Mouse (Mus musculus) erythroid progenitor cell, adult 5-6 weeks (primary cell): ENCODE measurements at regions not wholly inside any gene's neighbourhood (a gene's known extent, or its start where the extent isn't known, plus 50 kb on each side); places are given as distances from the start of the nearest gene placed in this dataset.

Experiments
- ATAC-seq: replicated peaks from 2 replicates; pipeline ENCODE4 v1.8.0; 2016; ENCODE audit warnings: moderate number of reproducible peaks, mild to moderate bottlenecking, moderate TSS enrichment, inconsistent platforms; ENCODE audit not compliant: poor library complexity, low FRiP score, severe bottlenecking

- ATAC-seq = no peak
These were observed 431.1 kb upstream of the Ube2e3 start for GRCm38 (mm10) chr2:78436816-78437215.

DNA sequence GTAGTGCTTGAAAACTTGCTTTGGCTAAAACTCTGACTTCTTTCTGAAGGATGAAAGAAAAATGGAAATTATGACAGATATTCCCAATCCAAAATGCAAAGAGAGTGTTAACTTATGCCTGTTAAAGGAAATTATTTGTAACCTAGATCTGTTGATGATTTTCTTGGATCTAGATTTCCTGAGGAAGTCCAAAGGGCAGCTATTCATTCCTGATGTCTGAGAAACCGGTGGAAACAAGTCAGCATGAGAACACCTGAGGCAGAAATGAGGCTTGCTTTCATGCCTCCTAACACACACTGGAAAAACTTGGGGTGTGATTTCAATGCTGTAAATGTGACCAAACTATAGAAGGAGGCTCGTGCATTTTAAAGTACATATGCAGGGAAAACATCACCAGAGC, 432.9 kb upstream of the Ube2e3 start:
- ATAC-seq = no peak

GRCm38 (mm10) chr2:78427659-78428336, 440.1 kb upstream of the Ube2e3 start:
- no peak for ATAC-seq

DNA sequence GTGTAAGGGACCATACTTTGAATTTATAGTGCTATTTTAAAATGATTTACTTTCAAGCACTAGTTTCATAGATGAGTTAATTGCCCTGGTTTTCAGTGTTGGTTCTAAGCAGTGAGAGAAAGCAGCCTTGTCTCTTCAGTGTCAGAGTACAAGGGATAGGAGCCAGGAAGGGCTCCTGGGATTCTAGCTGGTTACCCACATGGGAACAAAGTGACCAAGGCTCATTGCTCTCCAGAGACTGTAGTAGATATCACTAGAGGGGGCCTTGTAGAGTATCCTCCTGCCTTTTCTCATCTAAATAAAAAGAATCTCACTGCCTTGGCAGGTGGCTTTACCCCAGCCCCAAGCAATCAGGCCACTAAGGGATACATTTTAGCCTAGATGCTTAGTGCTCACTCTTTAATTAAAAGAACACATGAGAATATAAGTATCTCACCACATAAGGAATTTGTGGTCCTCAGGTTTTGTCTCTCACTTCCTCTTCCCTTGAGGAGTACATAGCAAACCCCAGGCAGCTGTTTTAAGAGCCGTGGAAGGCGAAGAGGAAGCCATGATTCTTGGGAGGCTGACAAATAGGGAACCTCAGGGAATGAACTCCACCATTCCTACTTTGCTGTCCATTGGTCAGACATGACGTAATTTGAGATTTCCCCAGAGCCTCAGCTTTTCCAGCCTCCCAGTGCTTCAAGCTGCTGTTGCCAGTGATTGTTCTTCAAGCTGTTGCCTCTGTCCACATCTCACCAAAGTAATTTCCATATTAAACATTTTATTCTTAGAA, 449.2 kb upstream of the Ube2e3 start:
- no peak for ATAC-seq

DNA sequence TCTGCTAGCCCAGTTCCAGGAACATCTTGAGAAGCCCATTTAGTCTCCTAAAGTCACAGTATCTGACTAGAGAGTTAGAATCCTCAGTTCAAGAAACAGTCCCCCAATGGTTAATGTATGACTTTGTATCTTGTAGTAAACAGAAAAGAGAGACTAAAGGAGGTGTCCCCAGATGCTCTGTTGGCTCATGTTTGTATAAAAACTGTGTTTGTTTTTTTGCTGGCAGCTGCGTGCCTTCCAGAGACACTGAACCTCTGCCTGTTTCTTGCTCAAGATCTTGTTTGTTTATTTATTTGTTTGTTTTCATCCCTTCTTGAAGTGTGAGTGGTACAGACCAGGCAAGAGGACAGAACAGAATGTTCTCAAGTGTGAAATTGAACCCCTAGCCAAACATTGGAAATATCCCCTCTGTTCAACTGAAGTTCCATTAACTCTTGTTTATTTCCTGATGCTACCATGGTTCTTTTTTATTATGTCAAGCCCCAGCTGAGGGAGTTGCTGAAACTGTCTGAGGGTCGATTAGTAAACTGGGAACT, 451.3 kb upstream of the Ube2e3 start:
- ATAC-seq = no peak

DNA sequence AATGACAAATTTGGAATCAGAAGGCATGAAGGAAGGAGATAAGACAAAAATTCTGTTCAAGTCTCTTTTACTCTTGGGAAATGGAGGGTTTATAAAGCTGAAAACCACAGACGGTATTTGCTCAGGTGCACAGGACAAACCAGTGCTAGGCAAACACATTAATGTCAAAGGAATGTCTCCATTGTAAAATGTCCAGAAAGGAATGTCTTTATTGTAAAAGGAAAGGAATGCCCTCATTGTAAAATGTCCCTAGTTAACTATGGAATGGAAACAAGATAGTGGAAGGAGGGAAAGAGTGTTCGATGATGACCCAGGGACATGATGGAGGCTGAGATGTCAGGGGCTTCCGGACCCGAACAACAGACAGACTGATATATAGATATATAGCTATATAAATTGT, 454.9 kb upstream of the Ube2e3 start:
- ATAC-seq = no peak

GRCm38 (mm10) chr2:78403890-78404289, 457.7 kb upstream of the Cwc22 start:
- ATAC-seq = no peak

- no peak for ATAC-seq
These were observed 453.1 kb upstream of the Cwc22 start for GRCm38 (mm10) chr2:78399236-78399635.

DNA sequence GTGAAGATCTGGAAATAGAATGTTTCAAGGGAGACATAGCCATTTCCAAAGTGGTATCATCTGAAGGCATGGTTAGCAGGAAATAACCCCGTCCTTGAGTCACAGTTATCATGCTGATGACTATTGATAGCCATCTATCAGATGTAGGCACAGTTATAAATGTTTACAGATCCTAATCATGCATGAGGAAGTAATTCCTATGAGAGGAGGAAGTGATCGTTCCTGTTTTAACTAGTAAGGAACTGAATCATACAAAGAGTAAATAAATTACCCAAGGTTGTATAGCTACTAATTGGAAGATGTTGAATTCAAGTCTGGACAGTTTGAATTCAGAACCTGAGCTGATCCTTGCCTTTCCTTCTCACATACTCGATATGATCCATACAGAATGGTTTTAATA, 450.7 kb upstream of the Cwc22 start:
- ATAC-seq = no peak

- no peak for ATAC-seq
These were observed 446.9 kb upstream of the Cwc22 start for GRCm38 (mm10) chr2:78393090-78393489.

- no peak for ATAC-seq
These were observed 446.2 kb upstream of the Cwc22 start for GRCm38 (mm10) chr2:78392425-78392824.

DNA sequence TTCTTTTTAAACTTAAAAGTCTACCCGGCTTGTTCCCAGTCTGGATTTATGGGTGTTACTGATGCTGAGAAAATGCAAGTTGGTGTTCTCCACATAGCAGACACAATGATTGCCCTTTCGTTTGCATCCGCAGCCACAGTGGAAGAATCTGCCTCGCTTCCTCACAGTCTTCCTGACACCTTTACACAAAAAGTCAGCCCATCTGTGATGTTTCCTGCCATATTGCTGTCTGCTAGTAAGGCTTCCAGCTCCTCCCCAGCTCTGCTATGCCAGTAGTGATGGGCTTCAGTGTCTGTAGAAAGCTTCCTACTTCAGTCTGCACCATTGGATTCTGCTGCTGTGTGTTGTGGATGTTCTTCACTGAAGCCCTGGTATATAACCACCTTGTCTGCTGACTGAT, 441.8 kb upstream of the Cwc22 start:
- no peak for ATAC-seq

- ATAC-seq = no peak
These were observed 435.1 kb upstream of the Cwc22 start for GRCm38 (mm10) chr2:78381234-78381633.

GRCm38 (mm10) chr2:78331736-78332475, 385.7 kb upstream of the Cwc22 start:
- no peak for ATAC-seq

- no peak for ATAC-seq
These were observed 379.9 kb upstream of the Cwc22 start for GRCm38 (mm10) chr2:78326091-78326490.

GRCm38 (mm10) chr2:78322216-78322965, 376.2 kb upstream of the Cwc22 start:
- ATAC-seq = no peak

DNA sequence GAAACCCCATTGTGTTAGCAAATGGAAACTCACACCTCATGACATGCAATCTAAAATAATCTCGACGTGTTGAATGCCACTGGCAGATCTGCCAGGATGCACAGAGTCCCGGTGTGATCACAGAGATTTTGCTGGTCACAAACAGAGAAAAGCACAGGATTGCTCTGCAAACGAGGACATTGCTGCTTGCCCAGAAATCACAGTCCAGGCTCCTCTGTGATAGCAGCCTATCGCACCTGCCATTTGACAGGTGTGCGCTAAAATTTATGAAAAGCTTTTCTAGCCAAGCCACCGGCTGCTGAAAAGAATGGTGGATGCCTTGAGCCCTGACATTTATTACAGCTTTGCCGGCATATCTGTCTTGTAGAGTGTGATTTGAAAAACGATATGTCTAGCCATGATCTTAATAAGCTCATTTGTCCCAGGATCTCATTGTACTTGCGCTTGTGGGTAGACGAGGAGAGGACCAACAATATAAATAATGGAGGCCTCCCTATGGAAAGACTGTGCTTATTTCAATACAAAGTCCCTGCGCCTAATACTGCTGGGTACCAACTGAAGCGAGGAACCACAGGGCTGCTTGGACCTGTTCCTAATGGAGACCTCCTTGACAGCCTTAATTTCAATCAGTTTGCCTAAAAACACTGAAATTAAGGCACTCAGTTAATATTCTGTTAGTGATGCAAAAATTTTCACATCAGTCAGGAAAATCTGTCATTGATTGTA, 365.8 kb upstream of the Cwc22 start:
- ATAC-seq = no peak

- no peak for ATAC-seq
These were observed 363.2 kb upstream of the Cwc22 start for GRCm38 (mm10) chr2:78309361-78309760.

DNA sequence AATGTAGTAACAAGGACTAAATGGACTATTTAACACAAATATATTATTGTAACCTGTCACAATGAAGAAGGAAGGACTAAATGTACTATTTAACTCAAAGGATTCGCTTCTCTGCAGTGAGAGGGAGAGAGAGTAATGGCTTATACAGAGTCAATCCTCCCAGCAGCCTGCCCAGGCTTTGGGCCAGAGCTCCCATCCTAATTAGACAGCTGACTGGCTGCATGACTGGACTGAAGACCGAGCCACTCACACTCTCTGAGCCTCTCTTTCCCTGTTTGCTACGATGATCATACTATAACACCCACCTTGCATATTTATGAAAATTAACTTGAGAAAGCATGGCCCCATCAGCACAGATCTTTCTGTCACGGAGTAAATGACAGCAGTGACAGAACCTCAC, 360.7 kb upstream of the Cwc22 start:
- no peak for ATAC-seq
